Comparison of ENCODE assay signal across 9 mouse cellular contexts in the genomic region with DNA sequence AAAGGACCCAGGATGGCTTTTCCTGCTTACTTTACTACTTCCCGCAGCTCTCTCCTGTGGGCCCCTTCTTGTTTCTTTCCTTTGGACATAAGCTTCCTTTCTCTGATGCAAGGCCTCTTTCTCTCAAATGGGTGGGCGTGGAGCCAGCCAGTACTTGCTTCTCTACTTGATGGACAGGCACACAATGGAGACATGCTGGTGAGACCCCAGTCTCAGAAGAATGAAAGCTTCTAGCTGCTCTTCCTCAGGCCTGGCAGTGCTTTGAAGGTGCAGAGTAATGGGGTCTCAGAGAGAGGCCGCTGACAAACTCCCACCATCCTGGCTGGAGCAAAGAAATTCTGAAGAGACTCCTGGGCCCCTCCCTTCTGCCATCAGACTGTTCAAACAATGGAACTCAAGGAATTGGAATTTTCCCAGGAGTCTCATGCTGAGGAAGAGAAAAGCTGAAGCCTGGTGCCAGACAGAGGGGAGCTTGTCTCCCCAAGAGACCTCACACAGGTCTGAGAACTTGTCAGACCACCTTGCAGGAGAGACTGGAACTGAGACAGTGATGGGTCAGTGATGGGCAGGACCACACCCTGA. TPM values are rescaled to one million over a fixed set of nuclear protein-coding genes. Genes with fewer than 3 reads are reported as not detected.
DNase-seq lines count a peak whose midpoint lies in the region; ATAC-seq and TF ChIP-seq lines count a peak whose summit lies in the region.
"Had no signal": no experiment of that assay in that cellular context is flagged by ENCODE, and none has a peak within 500 bp of the region (broad histone marks: within the 10 kb centered on the region; RNA-seq: fewer than 3 reads in every experiment).

No protein-coding gene starts in this region.

- no peaks in the 10 kb centered on the region; the same call in 1 of the 2 replicates for H3K36me3 ChIP-seq in heart, embryonic 10.5 days
- H3K36me3 ChIP-seq in ES-E14 (ENCODE audit: control insufficient read depth, insufficient read depth, low read length, poor library complexity, severe bottlenecking) = no peaks in the 10 kb centered on the region
- H3K36me3 ChIP-seq in forebrain, embryonic 11.5 days (ENCODE audit: control insufficient read depth, insufficient read depth, low read length) = no peaks in the 10 kb centered on the region; the same call in 1 of the 2 replicates
- peaks cover 6% of the 10 kb centered on the region; the same call in 1 of the 2 replicates for H3K36me3 ChIP-seq in midbrain, embryonic 12.5 days
- H3K36me3 ChIP-seq in thymus, adult 2 months (ENCODE audit: control insufficient read depth, insufficient read depth, low read length) = no peaks in the 10 kb centered on the region

- no peak for TF ChIP-seq CTCF in thymus, adult 2 months (IDR thresholded peaks at IDR 0.05; ENCODE audit: borderline replicate concordance, control insufficient read depth, extremely low read depth, insufficient read depth, low read length, poor library complexity)

- in situ Hi-C loops in ES-E14 (cut with MboI; ENCODE audit: low sequenced_read_pairs in 2 of 2, unreplicated experiment in 2 of 2) = no loop called here

- 0 out of 2 replicates have a peak overlapping the region, but pooled peaks have one; percentile 22 for H3K27ac ChIP-seq in heart, embryonic 10.5 days
- H3K27ac ChIP-seq in ES-E14 (ENCODE audit: insufficient read depth, low read depth, low read length, poor library complexity, severe bottlenecking) = 0 out of 2 replicates have a peak overlapping the region, but pooled peaks have one; percentile 33
- H3K27ac ChIP-seq in forebrain, embryonic 11.5 days (ENCODE audit: low read depth, low read length) = peak overlapping the region; percentile 95
- H3K27ac ChIP-seq in midbrain, embryonic 12.5 days (replicated peaks) = peak overlapping the region; percentile 91
- no peak overlapping the region for H3K27ac ChIP-seq in thymus, adult 2 months (ENCODE audit: control insufficient read depth, insufficient read depth, low read length)

- no peak overlapping the region for H3K4me3 ChIP-seq in heart, embryonic 10.5 days
- H3K4me3 ChIP-seq in ES-E14 (ENCODE audit: insufficient read depth in 1 of 2, low read depth in 1 of 2, low read length in 2 of 2, poor library complexity in 1 of 2, severe bottlenecking in 1 of 2) = no peak overlapping the region
- no peak overlapping the region for H3K4me3 ChIP-seq in forebrain, embryonic 11.5 days (ENCODE audit: low read depth, low read length)
- no peak overlapping the region for H3K4me3 ChIP-seq in midbrain, embryonic 12.5 days
- no peak overlapping the region for H3K4me3 ChIP-seq in thymus, adult 2 months (ENCODE audit: control insufficient read depth, insufficient read depth, low read length)

- TF ChIP-seq POLR2A in thymus, adult 2 months (IDR thresholded peaks at IDR 0.05; ENCODE audit: control insufficient read depth, extremely low read depth, insufficient read depth, low read length, poor library complexity) = no peak

- no peak overlapping the region for H3K9ac ChIP-seq in ES-E14 (ENCODE audit: insufficient read depth, low read depth, low read length, poor library complexity, severe bottlenecking)
- no peak overlapping the region for H3K9ac ChIP-seq in forebrain, embryonic 11.5 days (ENCODE audit: low read length)
- no peak overlapping the region for H3K9ac ChIP-seq in midbrain, embryonic 12.5 days (replicated peaks)

- H3K27me3 ChIP-seq in heart, embryonic 10.5 days (ENCODE audit: insufficient read depth, poor library complexity, severe bottlenecking) = peaks cover 19% of the 10 kb centered on the region; the same call in 1 of the 2 replicates
- H3K27me3 ChIP-seq in forebrain, embryonic 11.5 days (ENCODE audit: control insufficient read depth, insufficient read depth, low read length) = peaks cover 2% of the 10 kb centered on the region; the same call in 1 of the 2 replicates
- peaks cover 76% of the 10 kb centered on the region for H3K27me3 ChIP-seq in midbrain, embryonic 12.5 days
- no peaks in the 10 kb centered on the region for H3K27me3 ChIP-seq in thymus, adult 2 months (ENCODE audit: control insufficient read depth, insufficient read depth, low read length)

- ATAC-seq in forebrain, embryonic 11.5 days (replicated peaks; ENCODE audit: low FRiP score) = peak; percentile 92
- peak; percentile 86 for ATAC-seq in midbrain, embryonic 12.5 days (ENCODE audit: low FRiP score, low read depth)

- H3K9me3 ChIP-seq in heart, embryonic 10.5 days = no peaks in the 10 kb centered on the region
- no peaks in the 10 kb centered on the region for H3K9me3 ChIP-seq in ES-E14 (ENCODE audit: control insufficient read depth, insufficient read depth, low read depth, low read length)
- no peaks in the 10 kb centered on the region for H3K9me3 ChIP-seq in forebrain, embryonic 11.5 days (ENCODE audit: control insufficient read depth, low read length)
- H3K9me3 ChIP-seq in midbrain, embryonic 12.5 days = no peaks in the 10 kb centered on the region

- no peak overlapping the region for H3K4me2 ChIP-seq in forebrain, embryonic 11.5 days (ENCODE audit: low read depth, low read length, severe bottlenecking)
- peak overlapping the region; percentile 9; the same call in 1 of the 2 replicates for H3K4me2 ChIP-seq in midbrain, embryonic 12.5 days (replicated peaks)

- no peak for DNase-seq in heart, embryonic 10.5 days (ENCODE audit: low spot score)
- DNase-seq in heart, adult 9 months (ENCODE audit: low spot score in 2 of 2) = no peak
- DNase-seq in ES-E14 (ENCODE audit: low read depth, low spot score) (peak; percentile 31), MN1 (ENCODE audit: low spot score) (no peak)
- peak; percentile 89 for DNase-seq in forebrain, embryonic 11.5 days (ENCODE audit: low spot score)
- DNase-seq in thymus, adult 2 months = no peak
- no peak for DNase-seq in left cerebral cortex, adult 11 months (ENCODE audit: low spot score)
- DNase-seq: adrenal gland, adult 2 months had no signal

- peaks cover 18% of the 10 kb centered on the region for H3K4me1 ChIP-seq in heart, embryonic 10.5 days
- peaks cover 8 to 13% of the 10 kb centered on the region in 2 experiments for H3K4me1 ChIP-seq in ES-E14 (ENCODE audit: control insufficient read depth in 2 of 2, insufficient read depth in 2 of 2, low read length in 2 of 2, poor library complexity in 1 of 2)
- H3K4me1 ChIP-seq in forebrain, embryonic 11.5 days (replicated peaks; ENCODE audit: control insufficient read depth, insufficient read depth, low read length) = peaks cover 34% of the 10 kb centered on the region
- peaks cover 45% of the 10 kb centered on the region for H3K4me1 ChIP-seq in midbrain, embryonic 12.5 days
- no peaks in the 10 kb centered on the region for H3K4me1 ChIP-seq in thymus, adult 2 months (replicated peaks; ENCODE audit: control insufficient read depth, insufficient read depth, low read length)

- 43% methylated on average over 3 of the region's 3 CpGs for WGBS in heart, embryonic 10.5 days
- 0% methylated on average over 3 of the region's 3 CpGs for WGBS in forebrain, embryonic 11.5 days
- WGBS in midbrain, embryonic 12.5 days = 1% methylated on average over 3 of the region's 3 CpGs
- 94% methylated on average over 3 of the region's 3 CpGs for WGBS in thymus, adult 2 months

TF ChIP-seq in ES-E14, 5 proteins besides CTCF, POLR2A, EP300 and RAD21:
- no peak for TF ChIP-seq ZC3H11A (IDR thresholded peaks at IDR 0.05; ENCODE audit: borderline replicate concordance, low read depth, low read length)
- TF ChIP-seq ZNF384 (IDR thresholded peaks at IDR 0.05; ENCODE audit: low read depth, low read length) = no peak
- TF ChIP-seq CHD2 (IDR thresholded peaks at IDR 0.05; ENCODE audit: low read depth, low read length) = no peak
- no peak for TF ChIP-seq HCFC1 (IDR thresholded peaks at IDR 0.05; ENCODE audit: borderline replicate concordance, insufficient read depth, low read length)
- no peak for TF ChIP-seq MAFK (IDR thresholded peaks at IDR 0.05; ENCODE audit: insufficient read depth, low read depth, low read length)
TF ChIP-seq in ES-E14: peak in this region for 0.

RNA-seq across cellular contexts. Expression of a gene that starts 46.2 kb away (rescaled TPM):
- 11.8 and 12.7 TPM in 2 replicates for polyA plus RNA-seq in heart, embryonic 10.5 days (2016; fragmentation: Nextera tagmentation; extraction: Ambion mirVana)
- 2.3 and 2.9 TPM in 2 replicates for total RNA-seq in ES-E14 (2012; rRNA removed)
- 10.3 and 10.6 TPM in 2 replicates for polyA plus RNA-seq in forebrain, embryonic 11.5 days (2014; fragmentation: Nextera tagmentation; extraction: Ambion mirVana)
- polyA plus RNA-seq in midbrain, embryonic 12.5 days (2016; fragmentation: Nextera tagmentation; extraction: Ambion mirVana) = 7.4 and 7.9 TPM in 2 replicates
- 15.2 and 15.3 TPM in 2 replicates for polyA plus RNA-seq in thymus, adult 2 months (2012; rRNA removed)

Comparison
In these comparisons a context has a peak if more than half of its experiments do, and no peak if none do; other contexts are left out.
1. DNase-seq: peak in ES-E14 (single experiment) and forebrain, embryonic 11.5 days (single experiment); none in heart, embryonic 10.5 days (single experiment), heart, adult 9 months (0 of 2), thymus, adult 2 months (single experiment), left cerebral cortex, adult 11 months (single experiment) and MN1 (single experiment).